Mouse (Mus musculus): ENCODE data around the gene Gstp1. TPM values are rescaled to one million over a fixed set of nuclear protein-coding genes. Genes with fewer than 3 reads are reported as not detected.
"Not testable (repeated sequence)": the region's sequence is repeated elsewhere in the genome, so short reads cannot be mapped to it uniquely, and the experiment has no call there.

Gene Gstp1
- polyA plus RNA-seq, 1 experiment from 2014 or later = 484 TPM

DNA sequence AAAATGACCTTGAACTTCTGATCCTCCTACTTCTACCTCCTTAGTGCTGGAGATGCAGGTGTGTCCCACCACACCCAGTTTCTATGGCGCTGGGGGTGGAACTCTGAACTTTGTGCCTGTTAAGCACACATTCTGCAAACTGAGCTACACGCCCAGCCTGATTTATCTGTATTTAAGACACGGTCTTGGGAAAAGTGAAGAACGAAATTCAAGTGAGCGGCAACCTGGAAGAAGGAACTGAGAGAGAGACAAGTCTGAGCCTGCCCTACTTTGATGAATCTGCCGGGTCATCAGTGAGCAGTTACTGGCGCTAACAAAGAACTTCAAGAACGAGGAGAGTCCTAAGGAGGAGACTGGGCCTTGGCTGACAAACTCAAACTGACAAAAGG, 9.1 kb upstream of the Gstp1 start:
- no peaks in the 10 kb centered on the region for H3K27me3 ChIP-seq (ENCODE audit: control insufficient read depth, insufficient read depth, low read length)
- ATAC-seq (ENCODE audit: low read depth) = no peak
- H3K27ac ChIP-seq (ENCODE audit: low read depth, low read length) = no peak overlapping the region
- H3K9ac ChIP-seq (replicated peaks; ENCODE audit: low read depth, low read length) = no peak overlapping the region
- no peak overlapping the region for H3K4me2 ChIP-seq (ENCODE audit: low read depth, low read length)
- H3K36me3 ChIP-seq (ENCODE audit: control insufficient read depth, insufficient read depth, low read length) = no peaks in the 10 kb centered on the region
- H3K9me3 ChIP-seq (ENCODE audit: control insufficient read depth, low read length) = no peaks in the 10 kb centered on the region
- no peak overlapping the region for H3K4me3 ChIP-seq (ENCODE audit: low read depth, low read length)
- H3K4me1 ChIP-seq (ENCODE audit: control insufficient read depth, insufficient read depth, low read length) = no peaks in the 10 kb centered on the region
- 84% methylated on average over 8 of the region's 8 CpGs for WGBS

DNA sequence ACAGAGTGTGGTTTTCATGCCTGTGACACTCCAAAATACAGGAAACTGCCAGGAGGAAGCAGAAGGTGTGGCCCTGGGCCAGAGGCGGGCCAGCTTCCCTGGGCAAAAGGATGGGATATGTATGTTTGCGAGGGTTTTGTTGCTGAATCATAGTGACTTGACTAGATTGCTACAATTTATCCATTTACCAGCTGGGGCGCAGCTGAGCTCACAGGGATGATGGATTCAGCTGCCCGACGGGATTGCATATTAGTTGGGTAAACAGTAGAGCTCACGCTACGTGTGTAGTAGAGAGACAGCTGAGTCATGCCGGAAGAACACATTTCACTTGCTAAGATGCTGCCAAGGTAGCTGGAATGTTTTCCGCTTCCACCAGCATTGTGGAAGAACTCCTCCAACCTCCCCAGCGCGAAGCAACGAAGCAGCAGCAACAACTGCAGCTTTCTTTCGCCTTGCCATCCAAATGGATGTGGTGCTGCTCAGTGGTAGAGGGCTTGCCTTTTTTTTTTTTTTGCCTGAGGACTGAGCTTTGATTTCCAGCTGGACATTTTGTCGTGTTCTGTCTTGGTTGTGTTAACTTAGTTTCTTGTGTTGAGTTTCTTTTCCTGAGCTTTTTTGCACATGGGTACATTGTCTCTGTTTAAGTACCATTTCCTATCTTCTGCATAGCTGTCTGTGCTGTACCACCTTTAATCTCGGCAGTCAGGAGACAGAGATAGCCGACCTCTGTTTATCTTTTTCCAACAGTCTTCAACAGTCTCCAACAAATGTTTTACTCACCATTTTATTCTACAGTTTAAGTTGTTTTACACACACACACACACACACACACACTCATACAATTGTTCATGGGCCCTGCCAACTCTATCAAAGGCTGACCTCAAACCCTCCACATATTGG, 8.4 kb upstream of the Gstp1 start, which contains the start of gene Gstp2:
TSS of gene Gstp2 (minus strand) at position 58 of the 900 bp plus-strand sequence.
- no peak within 1 kb of the TSS for H3K9ac ChIP-seq (replicated peaks; ENCODE audit: low read depth, low read length)
- ATAC-seq (ENCODE audit: low read depth) = no peak
- H3K4me2 ChIP-seq (ENCODE audit: low read depth, low read length) = no peak within 1 kb of the TSS
- no peak within 1 kb of the TSS for H3K27ac ChIP-seq (ENCODE audit: low read depth, low read length)
- no peaks in the 10 kb centered on the region for H3K9me3 ChIP-seq (ENCODE audit: control insufficient read depth, low read length)
- no peak within 1 kb of the TSS for H3K4me3 ChIP-seq (ENCODE audit: low read depth, low read length)
- H3K4me1 ChIP-seq (ENCODE audit: control insufficient read depth, insufficient read depth, low read length) = no peaks in the 10 kb centered on the region
- no peaks in the 10 kb centered on the region for H3K27me3 ChIP-seq (ENCODE audit: control insufficient read depth, insufficient read depth, low read length)
- 53% methylated on average over 16 of the region's 16 CpGs for WGBS
- no peaks in the 10 kb centered on the region for H3K36me3 ChIP-seq (ENCODE audit: control insufficient read depth, insufficient read depth, low read length)

DNA sequence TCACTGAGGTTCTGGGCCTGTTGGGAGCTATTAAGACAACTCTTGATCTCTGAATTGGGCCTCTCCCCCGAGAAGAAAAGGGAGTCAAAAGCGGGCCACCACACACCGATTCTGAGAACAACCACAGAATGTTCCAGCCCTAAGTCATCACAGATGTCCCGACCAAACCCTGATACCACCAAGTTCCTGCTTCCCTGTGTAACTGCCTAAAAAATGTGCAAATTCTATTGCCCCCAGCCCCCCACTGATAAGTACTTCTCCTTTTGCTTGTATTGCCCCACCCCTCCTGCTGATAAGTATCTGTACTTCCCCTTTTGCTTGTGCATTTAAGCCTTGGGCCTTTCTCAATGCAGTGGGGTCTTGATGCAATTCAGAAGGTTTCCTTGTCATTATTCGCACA, 6.3 kb upstream of the Gstp1 start:
- 89% methylated on average over 5 of the region's 5 CpGs for WGBS
- not testable (repeated sequence) for H3K4me1 ChIP-seq (ENCODE audit: control insufficient read depth, insufficient read depth, low read length); H3K36me3 ChIP-seq (ENCODE audit: control insufficient read depth, insufficient read depth, low read length); H3K9ac ChIP-seq (replicated peaks; ENCODE audit: low read depth, low read length); H3K27me3 ChIP-seq (ENCODE audit: control insufficient read depth, insufficient read depth, low read length); H3K27ac ChIP-seq (ENCODE audit: low read depth, low read length); H3K4me2 ChIP-seq (ENCODE audit: low read depth, low read length); H3K9me3 ChIP-seq (ENCODE audit: control insufficient read depth, low read length); H3K4me3 ChIP-seq (ENCODE audit: low read depth, low read length); ATAC-seq (ENCODE audit: low read depth)

DNA sequence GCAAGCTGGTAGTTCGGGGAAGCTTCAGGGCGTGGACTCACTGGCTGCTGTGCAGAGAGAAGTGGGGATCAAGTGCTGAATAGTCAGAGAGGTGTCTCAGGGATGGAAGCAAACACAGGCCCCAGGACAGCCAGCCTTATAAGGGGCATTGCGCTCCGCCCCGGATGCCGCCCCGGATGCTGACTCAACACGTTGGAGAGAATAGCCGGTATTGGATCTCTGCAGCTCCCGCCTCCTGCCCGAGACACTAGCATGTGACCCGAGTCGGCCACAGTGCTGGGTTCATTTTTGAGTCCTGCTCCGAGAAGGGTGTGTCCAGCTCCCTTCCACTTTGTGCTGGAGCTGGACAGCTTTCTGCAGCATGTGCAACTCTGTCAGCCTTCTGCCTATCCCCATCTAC, 4.3 kb upstream of the Gstp1 start:
- no peak for ATAC-seq (ENCODE audit: low read depth)

DNA sequence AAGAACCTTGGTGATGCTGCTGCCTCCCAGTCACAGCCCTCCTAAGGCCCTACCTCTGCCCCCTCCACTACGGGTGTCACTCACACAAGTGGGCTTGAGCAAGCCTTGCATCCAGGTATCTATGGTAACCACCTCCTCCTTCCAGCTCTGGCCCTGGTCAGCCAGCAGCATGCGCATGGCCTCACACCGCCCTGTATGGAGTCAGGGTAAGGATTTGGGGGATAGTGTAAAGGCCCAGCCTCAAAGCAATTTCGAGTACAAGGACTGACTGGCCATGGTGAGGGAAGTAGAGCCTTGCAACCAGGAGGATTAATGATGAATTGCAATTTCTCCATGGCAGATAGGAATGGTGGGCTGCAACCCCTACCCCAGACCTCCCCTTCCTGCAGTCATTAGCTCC, 3.7 kb upstream of the Gstp1 start:
- not testable (repeated sequence) for H3K27me3 ChIP-seq (ENCODE audit: control insufficient read depth, insufficient read depth, low read length); H3K9me3 ChIP-seq (ENCODE audit: control insufficient read depth, low read length); H3K4me3 ChIP-seq (ENCODE audit: low read depth, low read length); ATAC-seq (ENCODE audit: low read depth); H3K36me3 ChIP-seq (ENCODE audit: control insufficient read depth, insufficient read depth, low read length); H3K9ac ChIP-seq (replicated peaks; ENCODE audit: low read depth, low read length); H3K4me2 ChIP-seq (ENCODE audit: low read depth, low read length); H3K4me1 ChIP-seq (ENCODE audit: control insufficient read depth, insufficient read depth, low read length); H3K27ac ChIP-seq (ENCODE audit: low read depth, low read length)
- 80% methylated on average over 3 of the region's 4 CpGs for WGBS

More for the DNA sequence above, 4.3 kb upstream of the Gstp1 start:
- Histone ChIP-seq H3K4me1 (ENCODE audit: control insufficient read depth, insufficient read depth, low read length) (no peaks in the 10 kb centered on the region; the same call in 1 of the 2 replicates), H3K27me3 (ENCODE audit: control insufficient read depth, insufficient read depth, low read length) (no peaks in the 10 kb centered on the region), H3K9ac (replicated peaks; ENCODE audit: low read depth, low read length) (no peak overlapping the region), H3K4me3 (ENCODE audit: low read depth, low read length) (no peak overlapping the region), H3K9me3 (ENCODE audit: control insufficient read depth, low read length) (no peaks in the 10 kb centered on the region), H3K27ac (ENCODE audit: low read depth, low read length) (no peak overlapping the region), H3K4me2 (ENCODE audit: low read depth, low read length) (no peak overlapping the region), H3K36me3 (ENCODE audit: control insufficient read depth, insufficient read depth, low read length) (no peaks in the 10 kb centered on the region)
- WGBS = 74% methylated on average over 14 of the region's 14 CpGs

DNA sequence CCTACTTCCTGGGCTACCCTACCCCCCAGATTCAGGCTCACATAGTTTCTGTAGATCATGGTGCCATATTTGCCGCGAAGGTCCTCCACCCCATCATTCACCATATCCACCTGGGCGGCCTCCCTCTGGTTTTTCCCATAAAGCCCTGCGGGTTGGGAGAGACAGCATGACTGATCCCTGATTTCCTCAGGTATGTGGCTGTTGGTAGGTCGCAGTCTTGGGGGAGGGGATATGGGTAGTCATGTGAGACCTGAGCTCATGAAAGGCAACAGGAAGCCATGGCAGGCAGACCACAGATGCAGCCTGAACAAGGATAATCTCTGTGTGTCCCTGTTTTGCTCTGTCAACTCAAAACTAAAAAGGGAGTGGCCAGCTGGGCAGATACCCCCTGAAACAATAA, 3.2 kb upstream of the Gstp1 start:
- not testable (repeated sequence) for H3K9ac ChIP-seq (replicated peaks; ENCODE audit: low read depth, low read length); H3K27me3 ChIP-seq (ENCODE audit: control insufficient read depth, insufficient read depth, low read length); H3K4me1 ChIP-seq (ENCODE audit: control insufficient read depth, insufficient read depth, low read length); H3K4me2 ChIP-seq (ENCODE audit: low read depth, low read length); H3K36me3 ChIP-seq (ENCODE audit: control insufficient read depth, insufficient read depth, low read length); H3K4me3 ChIP-seq (ENCODE audit: low read depth, low read length); ATAC-seq (ENCODE audit: low read depth); H3K9me3 ChIP-seq (ENCODE audit: control insufficient read depth, low read length); H3K27ac ChIP-seq (ENCODE audit: low read depth, low read length)
- WGBS = 89% methylated on average over 5 of the region's 5 CpGs

DNA sequence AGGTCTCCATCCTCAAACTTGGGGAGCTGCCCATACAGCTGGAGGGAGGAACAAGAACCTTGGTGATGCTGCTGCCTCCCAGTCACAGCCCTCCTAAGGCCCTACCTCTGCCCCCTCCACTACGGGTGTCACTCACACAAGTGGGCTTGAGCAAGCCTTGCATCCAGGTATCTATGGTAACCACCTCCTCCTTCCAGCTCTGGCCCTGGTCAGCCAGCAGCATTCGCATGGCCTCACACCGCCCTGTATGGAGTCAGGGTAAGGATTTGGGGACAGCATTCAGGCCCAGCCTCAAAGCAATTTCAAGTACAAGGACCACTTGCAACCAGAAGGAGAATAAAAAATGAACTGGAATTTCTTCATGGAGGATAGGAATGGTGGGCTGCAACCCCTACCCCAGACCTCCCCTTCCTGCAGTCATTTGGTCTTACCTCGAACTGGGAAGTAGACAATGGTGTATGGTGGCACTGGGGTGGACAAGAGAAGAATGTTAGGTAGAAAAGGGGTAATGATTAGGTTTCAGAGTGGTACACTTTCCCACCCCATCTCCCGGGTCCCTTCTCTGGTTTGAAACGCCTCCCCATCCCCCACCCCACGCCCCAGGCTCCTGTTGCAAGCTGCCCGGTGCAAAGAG, 514 bp downstream of the Gstp1 start:
- H3K36me3 ChIP-seq (ENCODE audit: control insufficient read depth, insufficient read depth, low read length); ATAC-seq (ENCODE audit: low read depth); H3K9me3 ChIP-seq (ENCODE audit: control insufficient read depth, low read length); H3K4me1 ChIP-seq (ENCODE audit: control insufficient read depth, insufficient read depth, low read length); H3K27me3 ChIP-seq (ENCODE audit: control insufficient read depth, insufficient read depth, low read length): not testable (repeated sequence)
- Histone ChIP-seq H3K4me3 (ENCODE audit: low read depth, low read length) (peak overlapping the region; percentile 54), H3K27ac (ENCODE audit: low read depth, low read length) (peak overlapping the region; percentile 44; the same call in 1 of the 2 replicates), H3K4me2 (ENCODE audit: low read depth, low read length) (peak overlapping the region; percentile 68), H3K9ac (replicated peaks; ENCODE audit: low read depth, low read length) (peak overlapping the region; percentile 65)
- 27% methylated on average over 7 of the region's 8 CpGs for WGBS

DNA sequence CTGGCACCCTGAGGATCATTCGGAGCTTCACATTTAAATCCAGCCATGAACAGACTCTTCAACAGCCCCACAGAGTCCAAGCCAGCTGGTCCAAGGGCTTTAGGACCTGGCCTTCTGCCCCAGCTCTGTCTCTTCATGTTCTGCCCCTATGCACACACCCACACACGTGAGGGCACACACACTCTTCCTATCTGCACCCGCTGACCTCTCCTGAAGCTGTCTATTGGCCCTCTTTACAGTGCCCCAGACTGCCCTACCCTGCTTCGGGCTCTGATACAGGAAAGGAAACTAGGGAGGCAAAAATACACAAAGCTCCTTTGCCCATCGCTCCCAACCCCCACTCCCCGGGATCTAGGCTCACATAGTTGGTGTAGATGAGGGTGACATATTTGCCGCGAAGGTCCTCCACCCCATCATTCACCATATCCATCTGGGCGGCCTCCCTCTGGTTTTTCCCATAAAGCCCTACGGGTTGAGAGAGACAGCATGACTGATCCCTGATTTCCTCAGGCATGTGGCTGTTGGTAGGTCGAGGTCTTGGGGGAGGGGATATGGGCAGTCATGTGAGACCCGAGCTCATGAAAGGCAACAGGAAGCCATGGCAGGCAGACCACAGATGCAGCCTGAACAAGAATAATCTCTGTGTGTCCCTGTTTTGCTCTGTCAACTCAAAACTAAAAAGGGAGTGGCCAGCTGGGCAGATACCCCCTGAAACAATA, 1.3 kb downstream of the Gstp1 start:
- H3K27ac ChIP-seq (ENCODE audit: low read depth, low read length) = no peak overlapping the region
- H3K27me3 ChIP-seq (ENCODE audit: control insufficient read depth, insufficient read depth, low read length) = no peaks in the 10 kb centered on the region
- WGBS = 80% methylated on average over 12 of the region's 12 CpGs
- no peak overlapping the region for H3K9ac ChIP-seq (replicated peaks; ENCODE audit: low read depth, low read length)
- no peaks in the 10 kb centered on the region for H3K9me3 ChIP-seq (ENCODE audit: control insufficient read depth, low read length)
- H3K4me2 ChIP-seq (ENCODE audit: low read depth, low read length) = no peak overlapping the region
- no peak overlapping the region for H3K4me3 ChIP-seq (ENCODE audit: low read depth, low read length)
- H3K36me3 ChIP-seq (ENCODE audit: control insufficient read depth, insufficient read depth, low read length) = no peaks in the 10 kb centered on the region
- no peak for ATAC-seq (ENCODE audit: low read depth)
- no peaks in the 10 kb centered on the region; the same call in 1 of the 2 replicates for H3K4me1 ChIP-seq (ENCODE audit: control insufficient read depth, insufficient read depth, low read length)

DNA sequence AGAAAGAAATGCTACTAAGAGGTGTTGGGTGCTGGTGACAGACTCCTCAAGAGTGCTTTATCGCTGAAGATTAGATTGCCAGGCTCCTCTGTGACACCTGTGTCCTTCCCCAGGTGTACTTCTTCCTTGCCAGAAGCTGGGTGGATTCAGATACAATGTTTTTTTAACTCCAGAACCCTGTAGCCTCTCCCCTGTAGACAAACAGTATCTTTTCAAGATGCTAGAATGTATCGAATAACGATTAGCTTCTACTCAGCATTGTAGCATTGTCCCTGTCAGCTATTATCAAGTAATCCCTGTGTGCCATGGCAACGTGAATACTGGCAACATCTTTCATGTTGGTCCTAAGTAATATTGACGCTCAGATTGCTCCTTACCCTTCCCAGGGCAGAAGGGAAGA, 4.0 kb downstream of the Gstp1 start:
- H3K9ac ChIP-seq (replicated peaks; ENCODE audit: low read depth, low read length) = no peak overlapping the region
- 66% methylated on average over 5 of the region's 5 CpGs for WGBS
- H3K27me3 ChIP-seq (ENCODE audit: control insufficient read depth, insufficient read depth, low read length) = no peaks in the 10 kb centered on the region
- no peak overlapping the region for H3K4me2 ChIP-seq (ENCODE audit: low read depth, low read length)
- H3K36me3 ChIP-seq (ENCODE audit: control insufficient read depth, insufficient read depth, low read length) = no peaks in the 10 kb centered on the region
- H3K27ac ChIP-seq (ENCODE audit: low read depth, low read length) = no peak overlapping the region
- H3K4me3 ChIP-seq (ENCODE audit: low read depth, low read length) = no peak overlapping the region
- no peaks in the 10 kb centered on the region; the same call in 1 of the 2 replicates for H3K4me1 ChIP-seq (ENCODE audit: control insufficient read depth, insufficient read depth, low read length)
- no peak for ATAC-seq (ENCODE audit: low read depth)
- H3K9me3 ChIP-seq (ENCODE audit: control insufficient read depth, low read length) = no peaks in the 10 kb centered on the region
